Mouse (Mus musculus) adrenal gland, postnatal 10 days (tissue): ENCODE data around the gene 1700012A03Rik. TPM values are rescaled to one million over a fixed set of nuclear protein-coding genes. Genes with fewer than 3 reads are reported as not detected.

Source experiments
- DNase-seq: peaks from one replicate; pipeline ENCODE4 v3.0.0; 2021; ENCODE audit warnings: mixed read lengths
- long read RNA-seq, 2 experiments: library from polyadenylated mRNA; stranded (forward); transcript quantifications; one replicate each; pipeline ENCODE4 v2.0.0; 2021
- total RNA-seq, 2 experiments: library from RNA; stranded (reverse); gene quantifications; 2 replicates each; pipeline ENCODE4 v1.2.3; 2021

Gene 1700012A03Rik
- not detected for total RNA-seq
- long read RNA-seq, experiment 1: 0 reads
- long read RNA-seq, experiment 2: 0 reads

GRCm38 (mm10) chr6:32049951-32050345, at the start of gene 1700012A03Rik:
1700012A03Rik (plus strand) TSS chr6:32050246.
- DNase-seq: no peak

GRCm38 (mm10) chr6:32004228-32004627, 45.8 kb upstream of the 1700012A03Rik start:
- DNase-seq: no peak

DNA sequence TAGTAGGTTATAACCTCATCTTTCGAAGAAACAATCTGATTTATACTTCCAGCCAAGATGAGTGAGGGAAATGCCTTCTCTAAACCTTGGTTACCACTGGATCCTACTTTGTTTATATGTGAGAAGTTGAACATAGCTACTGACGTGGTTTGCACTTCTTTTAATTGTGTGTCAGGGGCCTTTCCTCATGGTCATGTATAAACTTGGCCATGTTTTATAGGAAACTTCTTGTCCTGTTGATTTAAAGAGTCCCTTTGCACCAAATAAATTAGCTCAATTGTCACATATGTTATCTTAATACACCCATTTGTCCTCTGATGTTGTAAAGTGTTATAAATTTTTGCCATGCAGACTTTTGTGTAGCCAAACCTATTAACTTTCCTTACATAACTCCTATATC, 44.1 kb upstream of the 1700012A03Rik start:
- DNase-seq: no peak

DNA sequence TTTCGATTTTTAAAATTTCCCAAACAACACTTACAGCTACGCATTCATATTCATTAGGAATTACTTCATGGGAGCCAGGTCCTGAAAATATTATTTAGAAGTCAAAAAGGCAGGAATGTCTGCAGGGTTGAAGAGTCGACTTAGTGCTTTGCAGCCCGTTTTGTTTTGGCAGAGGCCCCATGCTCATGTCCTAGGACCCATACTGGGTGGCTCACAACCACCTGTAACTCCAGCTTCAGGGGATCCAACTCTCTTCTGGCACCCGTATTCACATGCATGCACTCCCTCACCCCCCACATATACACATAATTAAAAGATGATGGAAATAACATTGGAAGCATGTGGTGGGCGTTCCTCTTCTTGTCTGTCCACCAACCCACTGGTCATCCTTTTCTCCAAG, 43.7 kb upstream of the 1700012A03Rik start:
- DNase-seq: no peak

DNA sequence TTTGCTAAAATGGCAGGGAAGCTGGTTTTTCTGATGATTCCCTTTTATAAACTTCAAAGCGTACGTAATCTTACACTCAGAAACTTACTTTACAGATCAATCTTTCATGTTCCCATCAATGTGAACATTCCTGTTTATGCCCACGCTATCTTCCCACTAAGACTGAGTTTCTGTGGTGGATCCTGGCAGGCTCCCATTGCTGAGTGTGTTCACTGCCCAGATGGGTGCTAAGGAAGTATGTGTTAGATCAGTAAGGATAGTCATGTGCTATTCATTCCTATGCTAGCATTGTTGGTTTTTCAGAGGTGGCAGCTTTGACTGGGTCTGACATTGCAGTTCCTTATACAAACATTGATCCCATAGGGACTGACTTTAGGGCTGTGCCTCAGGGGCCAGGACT, 42.7 kb upstream of the 1700012A03Rik start:
- no peak for DNase-seq

DNA sequence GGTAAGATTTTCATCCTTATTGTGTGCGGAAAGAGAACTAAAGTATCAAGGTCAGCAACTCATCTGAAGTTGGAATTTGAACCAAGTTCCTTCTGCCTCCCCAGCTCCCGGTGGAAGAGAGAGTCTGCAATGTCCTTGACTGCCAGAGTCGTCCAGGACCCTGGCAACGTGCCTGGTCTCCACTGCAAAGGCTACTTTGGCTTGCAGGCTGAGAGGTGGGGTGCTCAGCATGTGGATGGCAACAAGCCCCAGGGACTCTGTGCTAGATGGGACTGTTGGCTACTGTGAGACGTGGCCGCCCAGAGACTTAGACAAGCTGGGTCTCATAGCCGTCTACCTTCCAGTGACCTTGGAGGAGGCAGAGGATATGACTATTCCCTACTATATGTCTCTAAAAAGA, 33.2 kb upstream of the 1700012A03Rik start:
- peak; percentile 86 for DNase-seq

- DNase-seq: peak; percentile 43
Observed at GRCm38 (mm10) chr6:32017406-32018104, 32.5 kb upstream of the 1700012A03Rik start.

DNA sequence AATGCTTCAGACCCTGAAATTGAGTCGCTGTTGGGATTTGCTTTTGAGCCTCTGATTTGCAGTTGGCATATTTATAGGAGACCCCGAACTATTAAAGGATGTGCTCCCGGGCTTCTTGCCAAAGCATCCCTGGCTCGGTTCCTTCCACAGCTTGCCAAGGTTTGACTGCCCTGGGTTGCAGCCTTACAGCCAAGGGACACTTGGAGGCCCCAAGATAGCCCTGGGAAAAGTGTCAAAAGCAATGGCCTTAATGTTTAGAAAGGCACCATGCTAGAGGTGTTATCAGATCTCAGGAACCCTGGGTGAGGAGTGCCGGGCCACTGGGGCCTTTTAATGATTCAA, 32.0 kb upstream of the 1700012A03Rik start:
- DNase-seq: peak; percentile 83

- peak; percentile 7 for DNase-seq
Observed at GRCm38 (mm10) chr6:32021853-32022536, 28.1 kb upstream of the 1700012A03Rik start.

DNA sequence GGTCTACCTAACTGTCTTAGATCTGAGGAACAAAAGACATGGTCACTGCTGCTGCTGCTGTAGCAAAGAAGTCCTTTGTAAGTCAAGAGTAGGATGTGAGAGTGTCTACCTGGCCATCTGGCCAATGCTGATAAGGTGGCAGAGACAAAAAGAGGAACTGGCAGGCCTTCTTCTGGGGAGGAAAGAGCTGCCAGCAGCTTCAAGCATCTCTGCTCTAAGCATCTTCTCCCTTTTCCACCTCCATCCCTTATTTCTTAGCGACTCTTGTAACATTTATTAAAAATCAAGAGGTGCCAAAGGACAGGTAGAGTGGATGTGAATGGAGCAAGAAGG, 27.5 kb upstream of the 1700012A03Rik start:
- no peak for DNase-seq

- peak; percentile 19 for DNase-seq
Observed at GRCm38 (mm10) chr6:32028228-32029009, 21.6 kb upstream of the 1700012A03Rik start.

DNA sequence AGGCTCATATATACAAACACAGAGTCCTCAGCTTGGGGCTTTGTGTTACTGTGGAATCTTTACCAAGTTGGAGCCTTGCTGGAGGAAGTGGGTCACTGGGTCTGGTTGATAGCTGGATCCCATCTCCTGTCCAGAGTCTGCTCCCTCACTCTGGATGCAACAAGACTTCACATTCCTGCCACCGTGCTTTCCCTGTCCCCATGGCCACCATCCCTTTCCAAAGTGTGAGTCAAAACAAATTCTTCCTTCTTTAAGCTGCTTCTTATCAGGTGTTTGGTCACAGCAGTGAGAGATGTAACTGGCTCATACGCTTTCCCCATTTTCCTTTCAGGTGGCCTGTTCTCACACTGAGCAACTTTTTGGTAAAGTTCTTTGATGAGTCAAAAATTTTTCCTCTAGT, 15.8 kb upstream of the 1700012A03Rik start:
- DNase-seq: no peak

- no peak for DNase-seq
Observed at GRCm38 (mm10) chr6:32045344-32045743, 4.7 kb upstream of the 1700012A03Rik start.

- DNase-seq: no peak
Observed at GRCm38 (mm10) chr6:32049256-32049950, 643 bp upstream of the 1700012A03Rik start.

DNA sequence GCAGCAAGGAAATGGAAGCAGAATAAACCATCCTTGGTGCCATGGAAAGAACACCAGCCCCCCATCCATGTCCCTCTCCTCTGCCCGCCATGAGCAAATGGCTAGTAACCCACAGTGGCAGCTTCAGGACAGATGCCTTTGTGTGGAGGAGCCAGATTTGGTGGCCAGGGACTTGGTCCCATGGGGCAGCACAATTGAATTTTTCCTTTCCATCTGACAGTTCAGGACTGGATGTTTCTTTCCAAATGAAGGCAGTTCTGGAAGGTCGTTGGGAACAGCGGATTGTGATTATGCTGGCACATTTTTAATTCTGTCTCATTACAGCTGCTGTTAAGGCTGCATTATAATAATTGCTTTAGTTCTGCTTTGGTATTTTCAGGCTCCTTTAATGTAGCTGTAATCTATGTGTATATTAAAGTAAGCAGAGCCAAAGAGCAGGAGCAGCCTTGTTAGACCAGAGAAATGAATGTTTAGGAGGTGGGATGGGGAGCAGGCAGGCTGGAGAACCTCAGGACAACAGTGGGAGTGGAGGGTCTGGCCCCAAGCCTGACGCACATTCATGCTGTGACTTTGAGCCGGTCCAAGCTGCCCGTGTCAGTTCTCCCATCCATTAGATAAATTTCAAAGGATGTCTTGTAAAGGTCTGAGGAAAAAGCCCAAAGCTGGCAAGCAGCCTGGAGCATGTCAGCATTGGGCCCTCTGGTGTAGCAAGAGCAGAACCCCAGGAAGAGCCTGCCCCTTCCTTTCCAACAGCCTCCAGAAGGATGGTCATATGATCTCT, 2.3 kb downstream of the 1700012A03Rik start:
- peak; percentile 53 for DNase-seq

DNA sequence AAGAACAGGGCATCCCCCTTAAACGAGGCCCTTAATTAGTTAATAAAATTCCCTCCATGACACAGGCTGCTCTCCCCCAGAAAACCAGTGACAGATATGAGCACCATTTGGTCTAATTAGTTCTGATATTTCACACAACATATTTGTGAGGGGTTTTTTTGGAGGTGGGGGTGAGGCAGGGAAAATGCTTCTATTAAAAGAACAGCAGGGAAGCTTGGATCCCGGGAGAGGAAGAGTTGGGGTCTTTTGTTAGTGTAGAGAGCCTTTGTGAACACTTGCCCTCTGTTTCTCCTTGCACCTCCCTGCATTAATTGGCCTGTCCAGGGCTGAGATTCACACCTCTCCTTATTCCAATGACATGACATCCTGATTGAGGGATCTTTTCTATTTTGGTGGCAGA, 6.5 kb downstream of the 1700012A03Rik start:
- DNase-seq: no peak

- no peak for DNase-seq
Observed at GRCm38 (mm10) chr6:32058571-32058970, 8.5 kb downstream of the 1700012A03Rik start.

- DNase-seq: no peak
Observed at GRCm38 (mm10) chr6:32060641-32061040, 10.6 kb downstream of the 1700012A03Rik start.

DNA sequence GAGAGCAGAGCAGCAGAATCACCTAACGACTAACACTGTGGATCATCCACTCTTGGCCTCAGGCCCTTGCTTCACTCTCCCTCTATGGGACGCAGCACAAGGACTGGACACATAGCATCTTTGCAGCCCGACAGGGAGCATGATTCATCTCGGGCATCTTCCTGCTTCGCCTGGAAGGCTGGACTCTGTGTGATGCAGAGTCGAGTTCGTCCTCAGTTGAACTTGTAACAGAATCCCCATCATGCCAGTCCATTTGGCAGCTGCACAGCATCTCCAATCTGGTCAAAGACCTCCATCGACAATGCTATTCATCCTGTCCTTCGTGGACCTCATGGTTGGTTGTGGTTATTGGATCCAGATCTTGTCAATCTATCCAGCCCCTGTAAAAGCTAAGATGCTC, 11.2 kb downstream of the 1700012A03Rik start:
- no peak for DNase-seq

GRCm38 (mm10) chr6:32065789-32066510, 15.9 kb downstream of the 1700012A03Rik start:
- DNase-seq: no peak

GRCm38 (mm10) chr6:32072161-32072560, 22.1 kb downstream of the 1700012A03Rik start:
- DNase-seq: no peak
